Mouse (Mus musculus) gastrocnemius, adult 2 months (tissue): Measurements from ENCODE around the gene Eif1b. TPM values are rescaled to one million over a fixed set of nuclear protein-coding genes. Genes with fewer than 3 reads are reported as not detected.
A peak's percentile ranks its signal among the peaks of the same experiment; 100 is the strongest.
"Not testable (repeated sequence)": the region's sequence is repeated elsewhere in the genome, so short reads cannot be mapped to it uniquely, and the experiment has no call there.

Experiments used
- DNase-seq: peaks from one replicate; pipeline ENCODE4 v3.0.0; 2022
- H3K27ac ChIP-seq: fragments of 200-600 bp; 2 replicates; pipeline ENCODE4 v1.8.1; 2022; ENCODE audit warnings: mild to moderate bottlenecking
- H3K4me3 ChIP-seq: fragments of 200-600 bp; 2 replicates; pipeline ENCODE4 v1.8.1; 2022; ENCODE audit warnings: mild to moderate bottlenecking, moderate library complexity
- CTCF ChIP-seq: fragments of 200-600 bp; IDR thresholded peaks from 2 replicates; pipeline ENCODE4 v1.8.1; 2022; ENCODE audit warnings: antibody characterized with exemption, mild to moderate bottlenecking, moderate library complexity
- intact Hi-C: fragments of 180-260 bp; cut with DNase I; formaldehyde crosslinking; loops from one replicate; pipeline ENCODE4 v1.15.1; 2025
- total RNA-seq, 2 experiments: library from RNA; stranded (reverse); gene quantifications; 2 replicates each; pipeline ENCODE4 v1.2.3; 2021

Eif1b gene
- total RNA-seq, 2 experiments from 2014 or later: 39.9 to 46.4 TPM

DNA sequence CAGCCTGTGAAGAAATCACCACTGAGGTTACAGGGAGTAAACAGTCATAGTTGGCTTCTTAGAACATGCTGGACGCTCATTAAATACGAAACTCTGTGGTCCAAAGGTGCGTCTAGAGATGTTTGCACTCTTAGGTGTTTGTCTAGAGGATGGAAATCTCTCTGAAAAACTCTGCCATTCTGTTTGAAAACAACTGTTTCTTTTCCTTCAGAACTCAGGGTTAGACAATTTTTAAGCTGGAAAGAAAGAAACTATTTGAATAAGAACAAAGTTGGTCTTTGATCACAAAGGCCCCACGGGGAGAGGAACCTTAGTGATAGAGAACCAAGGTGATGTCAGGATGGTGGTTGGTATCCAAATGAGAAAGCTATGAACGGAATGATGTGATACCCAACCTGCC, 38.4 kb downstream of the Eif1b start:
- intact Hi-C loops: no loop called here
- DNase-seq: no peak
- no peak for TF ChIP-seq CTCF
- Histone ChIP-seq H3K27ac (no peak overlapping the region), H3K4me3 (no peak overlapping the region)

DNA sequence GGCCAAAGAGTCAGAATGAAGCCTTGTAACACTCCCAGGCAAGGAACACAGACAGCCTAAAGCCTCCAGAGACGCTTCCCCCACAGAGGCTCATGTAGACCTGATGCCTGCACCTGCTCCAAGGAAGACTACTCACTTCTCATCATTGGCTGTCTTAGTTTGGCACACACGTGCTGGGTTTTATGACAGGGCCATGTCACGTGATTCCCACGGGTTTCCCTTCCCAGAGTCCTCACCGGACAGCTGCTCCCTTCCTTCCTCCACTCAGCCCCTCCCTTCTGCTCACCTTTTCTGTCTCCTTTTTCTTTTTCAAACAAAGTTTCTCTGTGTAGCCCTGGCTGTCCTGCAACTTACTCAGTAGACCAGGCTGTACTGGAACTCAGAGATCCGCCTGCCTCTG, 40.0 kb downstream of the Eif1b start:
- intact Hi-C loops: no loop called here
- no peak for DNase-seq
- no peak overlapping the region for H3K4me3 ChIP-seq
- H3K27ac ChIP-seq: no peak overlapping the region
- no peak for TF ChIP-seq CTCF

DNA sequence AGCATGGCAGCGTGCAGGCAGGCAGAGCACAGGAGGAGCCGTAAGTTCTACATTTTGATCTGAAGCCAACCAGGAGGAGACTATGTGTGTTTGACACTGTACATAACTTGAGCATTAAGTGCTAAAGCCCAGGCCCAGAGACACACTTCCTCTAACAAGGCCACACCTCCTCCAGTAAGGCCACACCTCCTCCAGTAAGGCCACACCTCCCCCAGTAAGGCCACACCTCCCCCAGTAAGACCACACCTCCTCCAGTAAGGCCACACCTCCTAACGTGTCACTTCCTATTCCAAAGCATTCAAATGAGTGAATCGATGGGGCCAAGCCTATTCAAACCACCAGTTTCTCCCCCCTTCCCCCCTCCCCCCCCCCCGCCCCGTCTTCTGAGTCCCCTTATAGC, 40.7 kb downstream of the Eif1b start:
- DNase-seq: no peak
- no peak for TF ChIP-seq CTCF
- H3K27ac ChIP-seq: no peak overlapping the region
- intact Hi-C loops: no loop called here
- no peak overlapping the region for H3K4me3 ChIP-seq

DNA sequence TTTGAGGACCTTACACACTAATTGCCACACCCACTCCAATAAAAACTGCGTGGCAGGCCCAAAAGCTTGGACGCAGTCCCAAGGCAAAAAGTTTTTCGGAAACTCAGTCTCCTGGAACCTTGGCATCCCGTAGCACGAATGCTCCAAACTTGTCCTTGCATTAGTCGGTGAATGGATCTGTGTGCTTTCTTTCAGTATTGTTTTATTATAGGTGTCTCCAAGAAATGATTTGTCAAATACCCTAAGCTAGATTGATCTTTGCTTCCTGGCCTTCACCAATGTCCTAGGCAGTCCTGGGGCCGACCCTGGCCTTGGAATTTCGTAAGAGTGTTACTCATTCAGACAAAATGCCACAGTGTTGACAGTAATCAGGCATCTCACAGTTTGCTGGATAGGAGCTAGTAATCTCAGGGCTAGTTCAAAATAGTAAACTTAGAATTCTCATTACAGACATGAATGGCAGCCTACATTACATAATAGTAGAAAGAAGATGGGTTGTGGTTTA, 41.5 kb downstream of the Eif1b start:
- H3K4me3 ChIP-seq, intact Hi-C loops, H3K27ac ChIP-seq, DNase-seq: not testable (repeated sequence)

DNA sequence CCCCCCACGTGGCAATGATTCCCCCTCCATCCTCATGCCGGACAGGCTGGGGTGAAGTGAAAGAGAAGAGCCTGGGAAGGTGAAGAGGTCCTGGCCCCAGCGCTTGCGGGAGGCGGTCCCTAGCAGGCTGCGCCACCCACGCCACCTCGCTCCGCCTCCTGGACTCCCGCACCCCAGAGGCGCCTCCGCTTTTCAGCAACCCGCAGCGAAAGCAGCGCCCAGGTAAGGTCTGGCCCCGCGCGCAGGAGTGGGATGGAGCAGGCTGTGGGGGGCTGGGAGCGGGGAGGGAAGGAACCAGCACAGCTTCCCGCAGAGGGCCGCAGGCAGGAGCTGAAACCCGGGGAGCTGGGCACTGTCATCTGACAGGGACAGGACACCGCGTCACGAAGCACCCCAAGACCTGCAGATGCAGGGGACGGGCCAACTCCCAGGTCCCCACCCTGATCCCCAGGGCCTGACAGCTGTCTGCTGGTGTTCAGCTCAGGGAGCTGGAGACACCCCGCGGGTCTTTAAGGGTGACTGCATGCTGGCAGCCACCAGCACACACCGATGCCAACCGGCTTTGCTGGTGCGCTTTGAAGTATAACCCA, 47.7 kb downstream of the Eif1b start, which contains the start of gene Entpd3:
Gene Entpd3, plus strand, starts transcription at position 157 of the 590 bp plus-strand sequence.
- intact Hi-C loops: no loop called here
- DNase-seq: no peak
- TF ChIP-seq CTCF: no peak
- Histone ChIP-seq H3K4me3 (peak within 1 kb of the TSS; percentile 67), H3K27ac (no peak within 1 kb of the TSS)

DNA sequence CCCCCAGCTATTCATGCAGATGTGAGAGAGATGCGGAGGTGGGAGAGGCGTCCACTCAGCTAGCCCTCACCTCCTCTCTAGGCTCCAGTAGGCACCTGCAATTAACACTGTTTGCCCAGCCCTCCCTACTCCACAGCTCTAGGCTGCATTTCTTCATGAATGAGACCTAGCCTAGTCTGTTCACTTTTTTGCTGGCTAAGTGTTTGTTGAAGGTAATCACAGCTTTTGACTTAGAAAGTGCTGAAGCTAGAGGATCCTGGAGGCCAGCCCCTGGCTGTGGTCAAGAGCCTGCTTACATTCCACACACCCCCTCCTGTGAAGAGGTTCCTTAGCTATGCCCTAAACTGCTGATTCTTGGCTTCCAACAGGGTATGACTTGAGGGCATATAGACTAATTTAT, 49.4 kb downstream of the Eif1b start:
- no peak for DNase-seq
- no peak for TF ChIP-seq CTCF
- Histone ChIP-seq H3K4me3 (no peak overlapping the region), H3K27ac (no peak overlapping the region)
- intact Hi-C loops: no loop called here

DNA sequence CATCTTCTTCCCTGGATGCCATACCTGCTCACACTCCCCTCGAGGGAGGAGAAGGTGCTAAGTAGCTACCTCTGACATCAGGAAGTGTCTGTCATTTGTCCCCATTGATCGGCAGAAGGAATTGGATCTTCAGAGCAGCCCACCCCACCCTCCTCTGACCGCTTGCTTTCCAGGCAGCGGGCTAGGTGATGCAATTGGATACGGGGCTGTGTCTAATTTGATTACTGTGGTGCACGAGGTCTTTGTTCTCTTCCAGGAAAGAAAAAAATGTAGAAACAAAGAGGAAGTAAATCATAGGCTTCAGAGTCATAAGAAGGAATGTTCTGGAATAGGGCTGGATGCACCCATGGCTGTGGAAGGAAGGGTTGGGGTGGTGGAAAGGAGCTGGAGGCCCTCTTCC, 50.2 kb downstream of the Eif1b start:
- intact Hi-C loops: no loop called here
- Histone ChIP-seq H3K4me3 (no peak overlapping the region), H3K27ac (no peak overlapping the region)
- TF ChIP-seq CTCF: no peak
- no peak for DNase-seq

Other genes starting within 250 kb of the Eif1b start
- 1 to 10 TPM in 1 of 2 experiments, under 1 TPM in 1; 0.98 to 1.2 TPM for gene Myrip, start 190.7 kb upstream of the Eif1b start, total RNA-seq
- not detected for gene Entpd3, start 47.6 kb downstream of the Eif1b start, total RNA-seq
- gene Rpl14, start 79.2 kb downstream of the Eif1b start, total RNA-seq: 100 to 1,000 TPM; 290 to 372 TPM